Mouse (Mus musculus) intestine, embryonic 16.5 days (tissue): ENCODE data around the gene Myh4. TPM values are rescaled to one million over a fixed set of nuclear protein-coding genes. Genes with fewer than 3 reads are reported as not detected.

Experiments
- polyA plus RNA-seq: library from polyadenylated mRNA; unstranded; fragments of >200 nt; fragmentation: Nextera tagmentation; extraction: Ambion mirVana; gene quantifications from 2 replicates; pipeline ENCODE4 v1.2.1, GENCODE M21; 2015

The Myh4 gene
- polyA plus RNA-seq, 1 experiment from 2014 or later, result not detected

Other genes starting within 250 kb of the Myh4 start
- gene Tmem220, start 212.9 kb upstream of the Myh4 start, polyA plus RNA-seq, result 3.4 and 4.6 TPM in 2 replicates
- gene Adprm, start 185.4 kb upstream of the Myh4 start, polyA plus RNA-seq, result 20.8 and 22.1 TPM in 2 replicates
- gene Sco1, start 185.4 kb upstream of the Myh4 start, polyA plus RNA-seq, result 17.7 and 18.6 TPM in 2 replicates
- 0.50 and 1.1 TPM in 2 replicates for gene Myh3, start 159.7 kb upstream of the Myh4 start, polyA plus RNA-seq
- gene Myh2, start 67.0 kb upstream of the Myh4 start, polyA plus RNA-seq, result 0.02 TPM in 2 replicates
- 0.04 TPM in 1 of 2 replicates, not detected in the other for gene Myh1, start 38.0 kb upstream of the Myh4 start, polyA plus RNA-seq
- 0.32 and 0.64 TPM in 2 replicates for gene Myh8, start 39.1 kb downstream of the Myh4 start, polyA plus RNA-seq
- gene Myh13, start 83.6 kb downstream of the Myh4 start, polyA plus RNA-seq, result not detected in 2 replicates
- 8.4 TPM in 2 replicates for gene Gas7, start 217.4 kb downstream of the Myh4 start, polyA plus RNA-seq